Mouse (Mus musculus) adrenal gland, postnatal 36 days (tissue): ENCODE measurements at regions not wholly inside any gene's neighbourhood (a gene's known extent, or its start where the extent isn't known, plus 50 kb on each side); places are given as distances from the start of the nearest gene placed in this dataset.
A peak's percentile ranks its signal among the peaks of the same experiment; 100 is the strongest.
"Not testable (repeated sequence)": the region's sequence is repeated elsewhere in the genome, so short reads cannot be mapped to it uniquely, and the experiment has no call there.

Experiments used
- DNase-seq, 2 experiments: peaks; one replicate each; pipeline ENCODE4 v3.0.0; 2021; ENCODE audit warnings: mixed read lengths in 1 of 2

DNA sequence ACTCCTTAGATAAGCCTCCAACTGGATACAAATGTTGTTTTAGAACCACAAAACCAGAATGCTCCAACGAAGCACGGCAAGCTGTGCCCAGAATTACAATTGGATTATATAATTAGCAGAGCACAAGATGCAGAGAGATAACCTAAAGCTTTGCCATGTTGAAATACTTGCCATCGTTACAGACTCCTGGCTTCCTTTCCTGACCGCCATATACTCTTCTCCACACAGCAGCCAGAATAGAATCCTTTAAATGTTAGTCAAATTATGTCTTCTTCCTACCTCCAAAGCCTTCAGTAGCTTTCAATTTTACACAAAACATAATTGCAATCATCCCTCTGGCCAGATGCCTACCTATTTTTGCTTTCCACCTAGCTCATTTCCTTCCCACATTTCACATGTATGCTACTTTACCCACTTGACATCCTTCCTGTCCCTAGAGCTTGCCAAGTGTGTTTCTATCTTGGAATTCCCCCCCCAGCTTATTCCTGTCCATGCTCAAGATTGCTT is 52.8 kb upstream of the G2e3 start:
- no peak for DNase-seq

- DNase-seq: no peak
Observed at GRCm38 (mm10) chr12:51278358-51278757, 69.5 kb upstream of the G2e3 start.

DNA sequence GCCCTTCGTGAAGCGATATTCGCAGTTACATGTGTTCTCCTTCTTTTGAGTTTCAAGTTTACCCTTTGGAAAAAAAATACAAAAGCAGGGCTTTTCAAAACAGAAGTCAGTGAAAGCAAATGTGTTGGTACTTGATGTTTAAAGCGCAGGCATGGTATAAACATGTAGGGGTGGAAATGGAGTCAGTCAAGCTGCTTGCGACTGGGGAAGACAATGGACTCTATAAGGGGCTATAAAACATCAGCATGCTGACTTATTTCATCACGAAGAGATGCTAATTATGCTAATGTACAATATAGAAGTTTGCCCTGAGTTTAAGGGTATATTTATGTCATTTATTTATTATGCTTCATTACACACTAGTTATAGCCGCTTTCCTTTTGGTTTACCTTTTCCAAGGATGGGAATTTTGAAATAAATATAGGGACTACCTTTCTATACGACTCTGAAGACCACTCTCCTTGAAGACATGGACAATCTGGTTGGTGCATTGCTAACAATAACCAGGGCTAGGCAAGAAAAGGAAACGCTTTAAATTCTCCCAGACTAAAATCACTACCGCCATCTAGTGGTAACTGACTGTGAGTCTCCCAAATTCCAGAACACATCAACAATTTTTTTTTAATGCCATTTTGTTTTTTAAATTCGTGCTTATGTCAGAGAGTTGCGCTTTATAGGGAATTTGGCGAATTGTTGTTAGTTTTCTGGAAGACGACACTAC is 71.9 kb upstream of the G2e3 start:
- peak in 1 of 2 experiments; percentile 13 for DNase-seq

- DNase-seq: peak; percentile 31 to 33
Observed at GRCm38 (mm10) chr12:51273486-51273885, 74.4 kb upstream of the G2e3 start.

DNA sequence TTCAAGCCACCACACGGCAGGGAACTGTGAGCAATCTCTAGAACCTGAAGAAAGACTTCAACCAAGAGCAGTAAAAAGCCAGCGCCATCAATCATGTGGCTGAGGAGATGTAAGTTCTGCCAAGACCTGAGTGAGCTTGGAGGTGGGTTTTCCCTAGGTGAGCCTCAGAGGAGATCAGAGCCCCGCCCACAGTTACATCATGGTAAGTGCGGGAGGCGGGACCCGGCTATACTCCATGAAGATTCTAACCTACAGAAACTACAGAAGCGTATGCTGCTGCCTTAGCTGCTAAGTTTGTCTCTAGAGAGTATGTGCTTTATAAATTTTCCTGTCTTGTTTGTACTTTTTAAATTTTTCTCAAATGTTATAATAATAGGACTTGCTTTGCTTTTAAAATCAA is 105.0 kb upstream of the G2e3 start:
- DNase-seq: no peak

DNA sequence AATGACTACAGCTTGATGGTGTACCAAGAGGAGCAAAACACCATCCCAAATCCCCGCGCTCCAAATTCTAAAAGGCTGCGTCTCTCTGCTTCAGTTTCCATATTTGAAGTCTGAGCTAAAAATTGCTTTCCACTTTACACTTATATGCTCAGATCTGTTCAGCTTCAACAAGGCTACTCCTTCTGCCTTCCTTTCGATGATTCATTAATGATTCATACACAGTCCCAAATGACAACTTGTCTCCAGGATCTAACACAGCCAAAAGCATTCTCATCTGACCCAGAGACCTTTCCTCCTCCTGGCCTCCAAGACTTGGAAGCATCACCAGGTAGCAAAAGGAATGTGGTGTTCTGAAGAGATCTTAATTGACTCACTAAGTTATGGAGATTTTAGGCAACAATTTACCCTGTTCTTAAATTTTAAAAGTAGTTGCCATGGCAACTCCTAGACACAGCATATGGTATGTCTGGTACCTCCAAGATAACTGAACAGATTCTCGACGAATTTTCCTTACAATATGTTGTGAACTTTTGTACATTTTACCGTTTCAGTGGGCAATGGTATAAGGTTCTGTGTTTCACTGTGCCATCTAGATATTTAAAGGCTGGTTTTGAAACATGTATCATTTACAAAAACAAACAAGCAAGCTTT is 106.6 kb upstream of the G2e3 start:
- DNase-seq: no peak

DNA sequence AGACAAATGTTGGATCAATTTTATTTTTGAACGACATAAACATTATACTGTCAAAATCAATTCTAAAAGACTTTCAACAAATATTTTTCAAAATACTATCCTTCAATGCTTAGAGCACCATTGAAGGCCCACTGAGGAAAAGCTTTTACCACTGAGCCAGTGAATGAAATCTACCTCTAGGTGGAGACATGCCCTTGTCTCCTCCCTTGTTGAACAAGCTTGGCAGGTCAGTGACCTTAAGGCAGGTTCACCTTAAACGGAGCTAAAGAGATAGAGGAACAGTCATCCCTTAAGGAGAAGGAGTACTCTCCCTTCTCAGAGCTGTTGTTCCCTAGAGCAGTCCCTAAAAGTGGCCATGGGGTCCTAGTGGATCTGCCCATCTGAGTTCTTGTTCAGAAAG is 136.2 kb upstream of the G2e3 start:
- DNase-seq: no peak

GRCm38 (mm10) chr12:51196289-51196688 is 151.6 kb upstream of the G2e3 start:
- no peak for DNase-seq

GRCm38 (mm10) chr12:51195136-51195535 is 152.7 kb upstream of the G2e3 start:
- DNase-seq: no peak

GRCm38 (mm10) chr12:51190754-51191153 is 157.1 kb upstream of the G2e3 start:
- DNase-seq: no peak

- DNase-seq: no peak
Observed at GRCm38 (mm10) chr12:51190186-51190585, 157.7 kb upstream of the G2e3 start.

DNA sequence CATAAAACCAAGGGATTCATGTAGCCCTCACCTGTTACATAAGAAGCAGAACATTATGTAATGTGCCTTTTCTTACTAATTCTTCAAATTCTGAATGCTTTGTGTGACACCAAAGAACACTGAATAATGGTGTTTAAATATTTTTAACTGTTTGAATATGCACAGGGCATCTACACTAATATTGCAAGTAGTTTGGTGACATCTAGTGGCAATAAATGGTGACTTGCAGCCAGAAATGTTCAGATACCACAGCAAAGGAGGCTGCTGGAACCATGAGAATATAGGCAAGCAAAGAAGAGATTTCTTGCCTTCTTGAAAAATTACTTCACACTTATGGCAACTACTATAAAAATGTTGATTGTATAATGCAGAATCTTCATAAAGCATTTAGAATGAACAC is 159.6 kb upstream of the G2e3 start:
- DNase-seq: peak in 1 of 2 experiments; percentile 3

DNA sequence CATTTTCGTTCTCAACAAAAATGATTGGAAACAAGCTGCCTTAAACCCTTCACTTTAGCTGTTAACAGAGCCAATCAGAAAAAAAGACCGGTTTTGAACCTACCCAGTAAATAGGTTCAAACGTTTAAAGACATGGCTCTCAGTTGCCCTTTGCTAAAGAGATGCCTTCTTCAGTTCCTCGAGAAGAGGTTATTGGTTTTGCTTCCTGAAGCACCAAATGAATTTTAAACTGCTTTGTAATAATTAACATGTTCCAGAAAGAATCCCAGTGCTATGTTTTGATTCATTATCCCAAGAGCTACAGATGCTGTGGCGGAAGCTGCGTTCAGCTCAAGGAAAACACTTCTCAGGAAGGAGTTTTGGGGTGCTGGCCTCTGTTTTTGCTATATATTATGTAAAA is 160.1 kb upstream of the G2e3 start:
- no peak for DNase-seq

- no peak for DNase-seq
Observed at GRCm38 (mm10) chr12:51185751-51186150, 162.1 kb upstream of the G2e3 start.

- DNase-seq: no peak
Observed at GRCm38 (mm10) chr12:51174906-51175756, 172.7 kb upstream of the G2e3 start.

DNA sequence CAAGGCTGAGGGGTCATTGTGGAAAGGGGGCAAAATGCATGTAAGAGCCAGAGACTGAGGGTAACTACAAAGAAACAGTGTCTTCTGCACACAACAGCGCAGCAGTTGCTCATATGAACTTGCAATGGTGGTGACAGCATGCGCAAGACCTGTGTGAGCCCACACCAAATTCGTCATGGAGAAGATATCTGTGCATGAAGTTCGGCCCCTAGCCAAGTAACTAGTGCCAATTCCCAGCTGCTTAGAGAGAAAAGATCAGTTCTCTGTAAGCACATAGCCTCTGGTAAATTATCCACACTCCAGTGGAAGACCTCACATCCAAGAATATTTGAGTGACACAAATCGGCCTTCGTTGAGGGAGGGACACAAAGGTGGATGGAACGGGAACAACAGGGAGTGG is 182.7 kb upstream of the G2e3 start:
- no peak for DNase-seq

GRCm38 (mm10) chr12:51160995-51161394 is 186.9 kb upstream of the G2e3 start:
- DNase-seq: no peak

GRCm38 (mm10) chr12:51160122-51160521 is 187.7 kb upstream of the G2e3 start:
- no peak for DNase-seq

DNA sequence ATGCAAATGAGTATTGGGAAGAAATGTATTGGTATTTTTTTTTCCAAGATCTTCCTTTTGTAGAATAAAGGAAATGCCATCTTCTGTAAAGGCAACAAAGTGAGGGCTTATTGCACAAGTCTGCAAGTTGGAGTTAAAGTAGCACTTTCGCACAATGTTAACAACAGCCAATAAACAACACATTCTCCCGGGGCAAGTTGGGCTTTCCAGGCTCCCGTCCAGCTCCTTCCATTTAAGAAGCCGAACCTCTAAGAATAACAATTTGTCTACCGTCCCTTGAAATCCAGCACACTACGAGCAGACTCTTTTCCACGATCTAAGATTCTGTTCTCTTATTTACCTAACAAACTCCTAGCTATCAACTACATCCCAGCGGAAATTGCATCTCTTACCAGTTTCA is 199.9 kb upstream of the G2e3 start:
- DNase-seq: no peak

DNA sequence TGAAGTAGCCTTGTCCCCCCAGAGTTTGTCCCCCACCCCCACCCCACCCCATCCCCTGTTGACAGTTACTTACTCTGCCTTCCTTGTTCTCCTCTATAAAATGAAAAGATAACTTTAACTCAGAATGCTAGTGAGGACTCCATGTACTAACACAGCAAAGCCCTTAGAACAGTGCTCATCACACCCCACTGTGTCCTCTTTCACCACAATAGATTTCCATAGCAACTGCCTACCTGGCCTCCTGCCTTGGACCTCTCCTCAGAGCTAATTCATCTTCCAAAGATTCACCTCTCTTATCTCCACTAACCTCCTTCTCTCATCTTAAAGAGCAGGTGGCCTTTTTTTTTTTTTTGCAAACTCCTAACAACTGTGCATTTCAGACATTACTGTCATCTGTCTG is 204.0 kb upstream of the G2e3 start:
- no peak for DNase-seq

- DNase-seq: no peak
Observed at GRCm38 (mm10) chr12:51143196-51143595, 204.7 kb upstream of the G2e3 start.

DNA sequence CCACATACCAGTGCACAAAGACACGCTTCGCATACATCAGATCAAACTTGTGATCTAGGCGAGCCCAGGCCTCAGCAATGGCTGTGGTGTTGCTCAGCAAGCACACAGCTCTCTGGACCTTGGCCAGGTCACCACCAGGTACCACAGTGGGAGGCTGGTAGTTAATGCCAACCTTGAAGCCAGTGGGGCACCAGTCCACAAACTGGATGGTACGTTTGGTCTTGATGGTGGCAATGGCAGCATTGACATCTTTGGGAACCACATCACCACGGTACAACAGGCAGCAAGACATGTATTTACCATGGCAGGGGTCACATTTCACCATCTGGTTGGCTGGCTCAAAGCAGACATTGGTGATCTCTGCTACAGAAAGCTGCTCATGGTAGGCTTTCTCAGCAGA is 214.2 kb upstream of the G2e3 start:
- DNase-seq: not testable (repeated sequence)

GRCm38 (mm10) chr12:51128274-51128673 is 219.6 kb upstream of the G2e3 start:
- no peak for DNase-seq
